Mouse (Mus musculus): Measurements from ENCODE around the gene Eif4ebp2.
A peak's percentile ranks its signal among the peaks of the same experiment; 100 is the strongest.

Gene Eif4ebp2

GRCm38 (mm10) chr10:61452645-61453044 lies at the start of gene Eif4ebp2:
Gene Eif4ebp2, minus strand, starts transcription at chr10:61452661.
- peak; percentile 98 for DNase-seq (ENCODE audit: low spot score)

- DNase-seq (ENCODE audit: low spot score) = no peak
These were observed 48.3 kb upstream of the Eif4ebp2 start for GRCm38 (mm10) chr10:61500756-61501155.

- no peak for DNase-seq (ENCODE audit: low spot score)
These were observed 47.3 kb upstream of the Eif4ebp2 start for GRCm38 (mm10) chr10:61499505-61500466.

- no peak for DNase-seq (ENCODE audit: low spot score)
These were observed 43.8 kb upstream of the Eif4ebp2 start for GRCm38 (mm10) chr10:61496231-61496630.

GRCm38 (mm10) chr10:61495461-61495860 lies 43.0 kb upstream of the Eif4ebp2 start:
- no peak for DNase-seq (ENCODE audit: low spot score)

- DNase-seq (ENCODE audit: low spot score) = peak; percentile 88
These were observed 39.6 kb upstream of the Eif4ebp2 start for GRCm38 (mm10) chr10:61492040-61492439.

- DNase-seq (ENCODE audit: low spot score) = peak; percentile 77
These were observed 39.1 kb upstream of the Eif4ebp2 start for GRCm38 (mm10) chr10:61491573-61491972.

GRCm38 (mm10) chr10:61488522-61489110 lies 36.2 kb upstream of the Eif4ebp2 start:
- DNase-seq (ENCODE audit: low spot score) = no peak

DNA sequence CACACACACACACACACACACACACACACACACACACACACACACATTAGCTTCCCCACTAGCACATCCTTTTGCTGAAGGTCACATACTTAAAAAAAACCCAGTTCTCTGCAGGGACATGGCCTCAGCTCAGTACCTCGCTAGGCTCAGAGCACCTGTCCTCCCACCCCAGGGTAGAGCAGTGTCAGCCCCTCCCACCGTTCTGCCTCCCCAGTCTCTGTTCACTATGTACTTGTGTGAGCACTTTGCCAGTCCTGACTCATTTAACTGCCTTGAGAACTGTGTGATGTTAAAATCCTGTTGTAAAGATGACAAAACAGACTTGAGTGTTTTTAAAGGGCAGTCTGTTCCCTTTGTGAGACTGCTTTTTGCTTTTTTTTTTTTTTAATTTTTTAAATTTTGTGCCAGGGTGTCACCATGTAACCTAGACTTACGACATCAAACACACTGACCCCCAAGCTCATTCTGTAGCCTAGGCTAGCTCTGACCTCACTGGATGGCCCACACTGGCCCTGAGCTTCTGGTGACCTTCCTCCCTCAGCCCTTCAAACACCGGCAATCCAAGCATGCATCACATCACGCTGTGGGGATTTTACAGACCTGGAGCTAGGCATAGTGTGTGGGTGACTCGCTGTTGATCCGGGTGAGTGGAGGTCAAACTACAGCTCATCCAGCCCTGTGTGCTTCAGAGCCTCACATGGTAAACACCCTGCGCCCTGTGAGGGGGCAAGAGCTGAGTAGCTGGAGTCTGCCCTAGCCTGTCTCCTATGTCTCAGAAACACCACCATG lies 34.3 kb upstream of the Eif4ebp2 start:
- DNase-seq (ENCODE audit: low spot score) = no peak

- no peak for DNase-seq (ENCODE audit: low spot score)
These were observed 32.3 kb upstream of the Eif4ebp2 start for GRCm38 (mm10) chr10:61484801-61485200.

- DNase-seq (ENCODE audit: low spot score) = no peak
These were observed 30.3 kb upstream of the Eif4ebp2 start for GRCm38 (mm10) chr10:61482771-61483170.

- DNase-seq (ENCODE audit: low spot score) = no peak
These were observed 28.0 kb upstream of the Eif4ebp2 start for GRCm38 (mm10) chr10:61480488-61480887.

DNA sequence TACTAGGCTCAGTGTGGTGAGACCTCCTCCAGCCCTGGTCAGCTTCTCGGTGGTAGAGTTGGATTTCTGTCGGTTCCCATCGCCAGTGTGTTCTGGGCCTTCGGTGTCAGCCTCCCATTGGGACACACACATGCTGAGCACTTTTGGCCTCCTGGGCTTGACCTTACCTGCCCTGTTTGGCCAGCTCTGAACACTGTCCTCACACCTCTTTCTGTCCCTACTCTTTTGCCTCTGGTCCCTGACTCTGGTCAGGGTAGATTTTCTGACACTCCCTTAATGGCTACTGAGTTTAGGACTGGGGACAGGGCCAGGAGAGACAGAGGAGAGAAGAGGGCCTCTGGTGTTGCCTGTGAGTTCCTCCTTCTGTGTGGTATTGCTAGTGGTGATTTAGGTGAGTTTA lies 27.5 kb upstream of the Eif4ebp2 start:
- no peak for DNase-seq (ENCODE audit: low spot score)

DNA sequence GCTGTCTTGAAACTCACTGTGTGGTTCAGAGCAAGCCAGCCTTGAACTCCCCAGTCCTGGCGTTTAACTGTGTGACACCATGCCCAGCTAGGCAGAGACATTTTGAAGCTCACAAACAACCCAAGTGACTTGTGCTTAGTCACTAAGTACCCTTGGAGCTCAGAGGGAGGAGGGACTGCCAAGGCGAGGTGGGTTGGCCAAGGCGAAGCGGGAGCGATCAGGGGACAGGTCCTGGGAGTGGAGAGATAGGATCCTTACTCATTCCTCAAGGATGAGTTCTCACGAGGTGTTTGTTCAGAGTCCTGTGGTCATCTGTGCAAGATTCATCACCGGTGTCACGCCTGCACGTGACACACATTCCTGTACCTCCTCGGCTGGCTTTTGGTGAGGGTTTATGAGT lies 27.0 kb upstream of the Eif4ebp2 start:
- DNase-seq (ENCODE audit: low spot score) = no peak

GRCm38 (mm10) chr10:61476440-61477165 lies 24.1 kb upstream of the Eif4ebp2 start:
- no peak for DNase-seq (ENCODE audit: low spot score)

DNA sequence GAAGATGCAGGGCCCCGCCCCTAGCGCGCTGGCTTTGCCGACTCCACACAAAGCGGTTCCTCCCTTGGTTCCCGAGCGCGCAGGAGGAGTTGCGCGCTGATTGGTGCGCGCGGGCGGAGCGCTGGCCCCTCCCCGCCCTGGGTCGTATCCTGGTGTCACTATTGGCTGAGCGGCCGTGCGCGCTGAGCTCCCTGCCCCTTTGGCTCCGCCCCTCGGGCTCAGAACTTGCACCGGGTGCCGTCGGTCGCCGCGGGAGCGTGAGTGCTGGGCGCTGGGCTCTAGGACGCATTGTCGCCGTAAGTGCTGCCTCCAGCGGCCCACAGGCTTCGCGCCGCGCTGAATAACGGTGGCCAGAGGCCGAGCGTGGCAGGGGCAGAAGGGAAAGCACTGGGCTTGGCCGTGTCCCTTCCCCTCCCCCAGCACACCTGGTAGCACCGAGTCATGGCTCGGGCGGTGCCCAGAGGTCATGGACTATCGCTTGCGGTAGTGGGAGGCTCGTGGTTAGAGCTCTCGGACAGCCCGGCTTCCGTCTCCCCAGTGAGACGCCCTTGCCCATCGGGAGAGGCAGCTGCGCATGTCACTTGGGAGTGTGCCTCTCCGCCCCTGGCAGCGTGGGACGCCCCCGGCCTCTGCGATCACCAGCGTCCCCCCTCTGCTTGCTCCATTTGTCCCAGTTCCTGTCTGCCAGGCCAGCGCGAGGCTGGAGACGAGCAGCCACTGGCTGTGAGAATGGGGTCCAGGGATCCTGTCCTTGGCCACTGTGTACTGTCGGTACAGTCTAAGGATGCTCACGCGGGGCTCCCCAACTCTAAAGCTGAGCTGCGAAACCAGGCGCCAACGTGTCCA lies 23.4 kb upstream of the Eif4ebp2 start, which contains the start of gene Lrrc20:
Gene Lrrc20, plus strand, starts transcription at position 208 of the 846 bp plus-strand sequence.
- peak; percentile 96 for DNase-seq (ENCODE audit: low spot score)

GRCm38 (mm10) chr10:61474344-61474743 lies 21.9 kb upstream of the Eif4ebp2 start:
- DNase-seq (ENCODE audit: low spot score) = no peak

DNA sequence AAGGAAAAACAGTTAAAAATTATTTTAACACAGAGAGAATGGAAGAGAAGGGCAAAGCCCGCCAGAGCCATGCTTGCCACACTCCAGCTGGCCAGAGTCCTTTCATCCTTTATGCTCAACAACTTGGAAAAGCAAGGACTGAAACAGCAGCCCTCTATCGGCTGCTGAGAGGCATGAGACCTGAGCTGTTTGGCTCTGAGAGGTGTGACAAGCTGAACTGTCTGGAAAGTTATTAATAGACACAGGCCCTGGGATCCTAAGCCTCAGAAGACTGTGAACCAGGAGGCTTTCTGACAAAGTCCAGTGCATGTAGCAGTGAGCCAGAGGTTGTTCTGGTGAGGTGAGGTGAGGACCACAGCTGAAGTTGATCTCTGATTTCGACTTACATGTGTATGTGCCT lies 21.2 kb upstream of the Eif4ebp2 start:
- DNase-seq (ENCODE audit: low spot score) = no peak

- DNase-seq (ENCODE audit: low spot score) = no peak
These were observed 16.4 kb upstream of the Eif4ebp2 start for GRCm38 (mm10) chr10:61468900-61469299.

- peak; percentile 66 for DNase-seq (ENCODE audit: low spot score)
These were observed 14.4 kb upstream of the Eif4ebp2 start for GRCm38 (mm10) chr10:61466873-61467272.

DNA sequence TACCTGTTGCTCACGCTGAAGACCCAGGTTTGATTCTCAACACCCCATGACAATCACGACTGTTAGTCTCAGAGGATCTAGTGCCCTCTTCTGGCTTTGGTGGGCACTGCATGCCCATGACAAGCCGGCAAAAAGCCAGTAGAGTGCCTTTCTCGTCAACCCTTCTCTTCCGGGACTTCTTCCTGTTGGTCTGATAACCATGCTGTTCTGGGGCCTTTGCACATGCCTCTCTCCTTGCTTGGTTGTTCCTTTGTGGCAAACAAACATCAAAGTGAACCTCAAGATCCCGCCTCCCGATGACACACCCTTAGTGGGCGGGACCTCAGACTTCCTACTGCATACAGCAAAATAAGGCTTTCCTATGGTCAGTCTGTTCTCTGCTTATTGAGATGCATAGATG lies 13.8 kb upstream of the Eif4ebp2 start:
- no peak for DNase-seq (ENCODE audit: low spot score)

Data from c-Kit-positive CD71-positive TER-119-positive erythroid progenitor cells, embryonic 14.5 days (primary cell).